Mouse (Mus musculus) cerebellum, adult 2 months (tissue): ENCODE measurements at regions not wholly inside any gene's neighbourhood (a gene's known extent, or its start where the extent isn't known, plus 50 kb on each side); places are given as distances from the start of the nearest gene placed in this dataset.

Experiments
- CTCF ChIP-seq: fragments of 200-500 bp; IDR thresholded peaks from 2 replicates; pipeline ENCODE4 v1.5.1; 2011; ENCODE audit warnings: low read depth, mild to moderate bottlenecking, control low read depth, low read length, moderate library complexity, borderline replicate concordance; ENCODE audit not compliant: insufficient read depth
- POLR2A ChIP-seq: fragments of 200-500 bp; IDR thresholded peaks from 2 replicates; pipeline ENCODE4 v1.6.1; 2011; ENCODE audit warnings: low read length, control low read depth, borderline replicate concordance; ENCODE audit not compliant: insufficient read depth

GRCm38 (mm10) chr6:148652434-148652833, 178.8 kb downstream of the Ipo8 start:
- TF ChIP-seq CTCF, result no peak
- TF ChIP-seq POLR2A, result no peak
